Mouse (Mus musculus): ENCODE measurements around the gene Lbhd2. TPM values are rescaled to one million over a fixed set of nuclear protein-coding genes. Genes with fewer than 3 reads are reported as not detected.

Gene Lbhd2
- polyA plus RNA-seq, 1 experiment, result not detected

- no peak for TF ChIP-seq GATA1 (IDR thresholded peaks at IDR 0.05; ENCODE audit: low read length)
- no peak for TF ChIP-seq TAL1 (IDR thresholded peaks at IDR 0.05; ENCODE audit: low read length)
- H3K4me1 ChIP-seq (ENCODE audit: control insufficient read depth), result peaks cover 100% of the 10 kb centered on the region
- peaks cover 25% of the 10 kb centered on the region for H3K27me3 ChIP-seq (ENCODE audit: control insufficient read depth)
- peak overlapping the region; percentile 46 for H3K4me3 ChIP-seq (replicated peaks)
- H3K36me3 ChIP-seq (ENCODE audit: control insufficient read depth), result peaks cover 7% of the 10 kb centered on the region
- peaks cover 3% of the 10 kb centered on the region; the same call in 1 of the 2 replicates for H3K9me3 ChIP-seq (ENCODE audit: control insufficient read depth, low read length)
Measured at GRCm38 (mm10) chr12:111434164-111434744, 27.6 kb downstream of the Lbhd2 start.

GRCm38 (mm10) chr12:111434745-111435327, 28.2 kb downstream of the Lbhd2 start:
- Histone ChIP-seq H3K9me3 (ENCODE audit: control insufficient read depth, low read length) (no peaks in the 10 kb centered on the region; the same call in 1 of the 2 replicates), H3K4me1 (ENCODE audit: control insufficient read depth) (peaks cover 100% of the 10 kb centered on the region), H3K4me3 (replicated peaks) (peak overlapping the region; percentile 46), H3K27me3 (ENCODE audit: control insufficient read depth) (peaks cover 19% of the 10 kb centered on the region), H3K36me3 (ENCODE audit: control insufficient read depth) (peaks cover 7% of the 10 kb centered on the region)
- peak; percentile 59 for TF ChIP-seq GATA1 (IDR thresholded peaks at IDR 0.05; ENCODE audit: low read length)
- peak; percentile 63 for TF ChIP-seq TAL1 (IDR thresholded peaks at IDR 0.05; ENCODE audit: low read length)

GRCm38 (mm10) chr12:111436170-111436569, 29.6 kb downstream of the Lbhd2 start:
- no peak for TF ChIP-seq GATA1 (IDR thresholded peaks at IDR 0.05; ENCODE audit: low read length)
- no peak for TF ChIP-seq TAL1 (IDR thresholded peaks at IDR 0.05; ENCODE audit: low read length)
- peaks cover 3% of the 10 kb centered on the region for H3K36me3 ChIP-seq (ENCODE audit: control insufficient read depth)
- H3K9me3 ChIP-seq (ENCODE audit: control insufficient read depth, low read length), result peaks cover 2% of the 10 kb centered on the region; the same call in 1 of the 2 replicates
- H3K4me1 ChIP-seq (ENCODE audit: control insufficient read depth), result peaks cover 93% of the 10 kb centered on the region
- peaks cover 6% of the 10 kb centered on the region for H3K27me3 ChIP-seq (ENCODE audit: control insufficient read depth)
- H3K4me3 ChIP-seq (replicated peaks), result no peak overlapping the region

- peaks cover 93% of the 10 kb centered on the region for H3K4me1 ChIP-seq (ENCODE audit: control insufficient read depth)
- no peak overlapping the region for H3K4me3 ChIP-seq (replicated peaks)
- peaks cover 3% of the 10 kb centered on the region for H3K36me3 ChIP-seq (ENCODE audit: control insufficient read depth)
- no peak for TF ChIP-seq TAL1 (IDR thresholded peaks at IDR 0.05; ENCODE audit: low read length)
- TF ChIP-seq GATA1 (IDR thresholded peaks at IDR 0.05; ENCODE audit: low read length), result no peak
- H3K27me3 ChIP-seq (ENCODE audit: control insufficient read depth), result peaks cover 1% of the 10 kb centered on the region
- H3K9me3 ChIP-seq (ENCODE audit: control insufficient read depth, low read length), result peaks cover 2% of the 10 kb centered on the region; the same call in 1 of the 2 replicates
Measured at GRCm38 (mm10) chr12:111436640-111437039, 30.0 kb downstream of the Lbhd2 start.

- Histone ChIP-seq H3K27me3 (ENCODE audit: control insufficient read depth) (no peaks in the 10 kb centered on the region), H3K9me3 (ENCODE audit: control insufficient read depth, low read length) (peaks cover 2% of the 10 kb centered on the region; the same call in 1 of the 2 replicates), H3K4me1 (ENCODE audit: control insufficient read depth) (peaks cover 93% of the 10 kb centered on the region), H3K36me3 (ENCODE audit: control insufficient read depth) (peaks cover 3% of the 10 kb centered on the region), H3K4me3 (replicated peaks) (no peak overlapping the region)
- TF ChIP-seq TAL1 (IDR thresholded peaks at IDR 0.05; ENCODE audit: low read length) (no peak), GATA1 (IDR thresholded peaks at IDR 0.05; ENCODE audit: low read length) (no peak)
Measured at GRCm38 (mm10) chr12:111437222-111437900, 30.8 kb downstream of the Lbhd2 start.

GRCm38 (mm10) chr12:111438850-111439249, 32.2 kb downstream of the Lbhd2 start:
- TF ChIP-seq TAL1 (IDR thresholded peaks at IDR 0.05; ENCODE audit: low read length), result no peak
- TF ChIP-seq GATA1 (IDR thresholded peaks at IDR 0.05; ENCODE audit: low read length), result no peak
- Histone ChIP-seq H3K36me3 (ENCODE audit: control insufficient read depth) (peaks cover 7% of the 10 kb centered on the region), H3K9me3 (ENCODE audit: control insufficient read depth, low read length) (peaks cover 2% of the 10 kb centered on the region; the same call in 1 of the 2 replicates), H3K4me3 (replicated peaks) (no peak overlapping the region), H3K4me1 (ENCODE audit: control insufficient read depth) (peaks cover 86% of the 10 kb centered on the region), H3K27me3 (ENCODE audit: control insufficient read depth) (no peaks in the 10 kb centered on the region)

- peaks cover 2% of the 10 kb centered on the region; the same call in 1 of the 2 replicates for H3K9me3 ChIP-seq (ENCODE audit: control insufficient read depth, low read length)
- peaks cover 85% of the 10 kb centered on the region for H3K4me1 ChIP-seq (ENCODE audit: control insufficient read depth)
- peaks cover 23% of the 10 kb centered on the region for H3K36me3 ChIP-seq (ENCODE audit: control insufficient read depth)
- H3K27me3 ChIP-seq (ENCODE audit: control insufficient read depth), result peaks cover 3% of the 10 kb centered on the region; the same call in 1 of the 2 replicates
- no peak overlapping the region for H3K4me3 ChIP-seq (replicated peaks)
- TF ChIP-seq TAL1 (IDR thresholded peaks at IDR 0.05; ENCODE audit: low read length), result no peak
- no peak for TF ChIP-seq GATA1 (IDR thresholded peaks at IDR 0.05; ENCODE audit: low read length)
Measured at GRCm38 (mm10) chr12:111440701-111441373, 34.2 kb downstream of the Lbhd2 start.

- peaks cover 30% of the 10 kb centered on the region for H3K36me3 ChIP-seq (ENCODE audit: control insufficient read depth)
- H3K4me3 ChIP-seq (replicated peaks), result peak overlapping the region; percentile 81
- peaks cover 2% of the 10 kb centered on the region; the same call in 1 of the 2 replicates for H3K9me3 ChIP-seq (ENCODE audit: control insufficient read depth, low read length)
- peaks cover 6% of the 10 kb centered on the region; the same call in 1 of the 2 replicates for H3K27me3 ChIP-seq (ENCODE audit: control insufficient read depth)
- peaks cover 85% of the 10 kb centered on the region for H3K4me1 ChIP-seq (ENCODE audit: control insufficient read depth)
- TF ChIP-seq GATA1 (IDR thresholded peaks at IDR 0.05; ENCODE audit: low read length) (no peak), TAL1 (IDR thresholded peaks at IDR 0.05; ENCODE audit: low read length) (no peak)
Measured at GRCm38 (mm10) chr12:111441523-111441922, 34.9 kb downstream of the Lbhd2 start.
